Mouse (Mus musculus) brain, adult 2 months (tissue): ENCODE measurements around the gene Ephb4.

Experiments used
- DNase-seq: peaks from one replicate; pipeline ENCODE4 v3.0.0; 2011; ENCODE audit warnings: low read depth, low spot score

Gene Ephb4

DNA sequence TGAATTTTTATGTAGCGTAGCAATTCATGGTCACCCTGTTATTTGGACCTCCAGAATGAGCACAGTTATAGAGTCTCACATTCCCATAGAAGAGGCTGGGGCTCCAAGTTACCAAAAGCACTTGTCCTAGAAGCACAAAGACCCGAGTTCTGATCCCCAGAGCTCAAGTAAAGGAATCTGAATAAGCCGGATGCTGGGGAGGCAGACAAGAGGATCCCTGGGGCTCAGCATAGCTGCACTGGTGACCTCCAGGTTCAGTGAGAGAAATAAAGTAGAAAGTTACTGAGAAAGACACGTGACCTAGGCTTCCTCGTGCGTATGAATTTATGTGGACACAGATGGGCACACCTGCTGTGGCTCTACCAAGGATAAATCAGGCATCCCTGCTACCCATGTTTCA lies 14.8 kb upstream of the Ephb4 start:
- no peak for DNase-seq

- no peak for DNase-seq
Measured at GRCm38 (mm10) chr5:137337190-137337589, 12.7 kb upstream of the Ephb4 start.

GRCm38 (mm10) chr5:137338256-137338655 lies 11.7 kb upstream of the Ephb4 start:
- peak; percentile 99 for DNase-seq

DNA sequence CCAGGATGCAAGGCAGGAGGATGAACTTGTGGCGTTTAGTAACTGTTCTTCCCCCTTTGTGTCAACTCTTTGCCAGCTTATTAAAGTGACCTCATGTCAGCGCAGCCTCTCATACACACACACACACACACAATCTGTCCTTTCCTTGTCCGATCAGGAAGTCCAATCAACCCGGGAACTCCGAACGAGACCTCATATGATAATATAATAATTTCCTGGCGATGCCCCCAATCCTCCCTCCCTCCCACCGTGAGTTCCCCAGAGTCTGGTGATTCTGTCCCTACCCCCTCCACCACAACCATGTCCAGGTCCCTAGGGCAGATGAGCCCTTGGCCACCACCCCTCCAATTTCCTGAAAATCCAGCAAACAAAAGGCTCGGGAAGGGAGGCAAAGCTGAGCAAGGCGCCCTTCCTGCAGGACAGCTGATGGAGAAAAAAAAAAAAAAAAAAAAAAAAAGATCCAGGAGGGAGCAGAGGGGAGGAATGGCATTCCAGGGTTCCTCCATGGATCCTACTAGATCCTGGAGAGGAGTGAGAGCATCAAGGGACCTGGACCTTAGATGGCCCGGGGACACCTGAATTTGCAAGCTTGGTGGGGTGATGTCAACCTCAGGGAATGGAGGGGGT lies 11.1 kb upstream of the Ephb4 start:
- DNase-seq: no peak

DNA sequence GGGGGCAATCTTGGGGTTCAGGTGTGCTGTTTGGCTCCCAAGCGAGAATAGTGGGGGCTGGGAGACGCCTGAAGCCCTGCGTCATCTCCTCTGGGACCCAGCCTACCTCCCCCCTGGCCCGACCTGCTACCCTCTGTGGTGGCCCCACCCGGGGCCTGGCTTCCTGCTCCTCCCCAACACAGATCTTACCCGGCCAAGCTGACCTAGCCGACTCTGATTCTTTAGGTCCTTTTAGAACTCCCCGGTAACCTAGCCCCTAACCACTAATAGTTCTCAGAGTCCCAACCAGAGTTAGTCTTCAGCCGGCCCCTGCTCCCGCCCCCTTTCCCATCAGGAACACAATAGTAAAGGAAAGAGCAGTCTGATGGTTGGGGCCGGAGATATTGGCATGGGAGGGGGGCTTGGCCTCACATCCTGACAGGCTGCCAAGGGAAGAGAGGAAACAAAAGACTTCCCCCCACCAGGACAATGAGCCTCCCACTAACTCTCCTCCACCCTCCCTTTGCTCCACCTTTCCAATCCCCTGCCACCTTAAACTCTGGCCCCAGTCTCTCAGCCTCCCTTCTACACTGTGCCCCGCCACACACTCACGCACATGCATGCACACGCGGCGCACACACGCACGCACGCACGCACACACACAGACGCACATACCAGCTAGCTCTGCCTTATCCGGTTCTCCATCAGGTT lies 10.5 kb upstream of the Ephb4 start:
- peak; percentile 68 for DNase-seq

GRCm38 (mm10) chr5:137340222-137340621 lies 9.7 kb upstream of the Ephb4 start:
- DNase-seq: no peak

GRCm38 (mm10) chr5:137342407-137343012 lies 7.4 kb upstream of the Ephb4 start:
- DNase-seq: no peak

DNA sequence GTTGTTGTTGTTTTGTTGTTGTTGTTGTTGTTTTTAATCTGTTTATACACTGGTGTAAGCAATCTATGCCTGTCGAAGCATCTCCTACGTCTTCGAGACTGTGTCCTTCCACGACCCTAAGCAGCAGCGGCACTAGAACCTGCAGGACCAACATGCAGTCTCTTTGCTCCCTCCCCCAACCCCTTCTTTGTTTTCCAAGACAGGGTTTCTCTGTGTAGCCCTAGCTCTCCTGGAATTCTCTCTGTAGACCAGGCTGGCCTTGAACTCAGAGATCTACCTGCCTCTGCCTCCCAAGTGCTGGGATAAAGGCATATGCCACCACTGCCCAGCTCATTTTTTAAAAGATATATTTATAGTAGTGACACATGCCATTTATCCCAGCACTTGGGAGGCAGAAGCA lies 6.5 kb upstream of the Ephb4 start:
- no peak for DNase-seq

- DNase-seq: no peak
Measured at GRCm38 (mm10) chr5:137343869-137344268, 6.0 kb upstream of the Ephb4 start.

DNA sequence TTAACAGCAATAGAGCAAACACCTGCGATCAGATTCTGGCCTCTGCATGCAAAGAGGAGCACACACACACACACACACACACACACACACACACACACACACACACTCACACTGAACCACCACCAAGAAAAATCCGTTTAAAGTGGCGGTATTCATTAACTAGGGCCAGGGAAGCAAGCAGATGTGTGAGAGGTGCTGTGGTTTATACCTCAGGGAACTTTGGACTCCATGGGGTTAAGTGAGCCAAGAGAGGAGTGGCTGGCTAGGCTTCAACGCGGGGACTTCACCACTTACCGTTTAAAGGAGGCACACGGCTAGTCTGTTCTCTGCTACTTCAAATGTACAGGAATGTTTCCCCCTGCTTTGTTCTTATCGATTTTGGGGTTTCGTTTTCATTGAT lies 4.1 kb upstream of the Ephb4 start:
- DNase-seq: no peak

DNA sequence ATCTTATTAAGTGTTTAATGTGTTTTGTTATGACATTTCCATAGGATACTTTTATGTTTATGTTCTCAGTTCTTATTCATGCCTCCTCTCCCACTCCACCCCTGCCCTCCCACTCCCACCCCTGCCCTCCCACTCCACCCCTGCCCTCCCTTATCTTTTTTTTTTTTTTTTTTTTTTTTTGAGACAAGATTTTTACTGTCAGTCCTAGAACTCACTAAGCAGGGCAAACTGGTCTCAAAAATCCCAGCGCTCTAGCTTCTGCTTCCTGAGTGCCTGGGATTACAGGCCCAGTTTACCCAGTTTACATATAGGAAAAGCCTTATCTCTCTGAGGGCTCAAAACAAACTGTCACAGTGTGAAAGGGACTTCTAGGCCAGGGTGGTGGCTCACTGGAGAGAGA lies 3.5 kb upstream of the Ephb4 start:
- no peak for DNase-seq

GRCm38 (mm10) chr5:137346983-137347382 lies 2.9 kb upstream of the Ephb4 start:
- DNase-seq: no peak

- DNase-seq: no peak
Measured at GRCm38 (mm10) chr5:137347856-137348255, 2.1 kb upstream of the Ephb4 start.

DNA sequence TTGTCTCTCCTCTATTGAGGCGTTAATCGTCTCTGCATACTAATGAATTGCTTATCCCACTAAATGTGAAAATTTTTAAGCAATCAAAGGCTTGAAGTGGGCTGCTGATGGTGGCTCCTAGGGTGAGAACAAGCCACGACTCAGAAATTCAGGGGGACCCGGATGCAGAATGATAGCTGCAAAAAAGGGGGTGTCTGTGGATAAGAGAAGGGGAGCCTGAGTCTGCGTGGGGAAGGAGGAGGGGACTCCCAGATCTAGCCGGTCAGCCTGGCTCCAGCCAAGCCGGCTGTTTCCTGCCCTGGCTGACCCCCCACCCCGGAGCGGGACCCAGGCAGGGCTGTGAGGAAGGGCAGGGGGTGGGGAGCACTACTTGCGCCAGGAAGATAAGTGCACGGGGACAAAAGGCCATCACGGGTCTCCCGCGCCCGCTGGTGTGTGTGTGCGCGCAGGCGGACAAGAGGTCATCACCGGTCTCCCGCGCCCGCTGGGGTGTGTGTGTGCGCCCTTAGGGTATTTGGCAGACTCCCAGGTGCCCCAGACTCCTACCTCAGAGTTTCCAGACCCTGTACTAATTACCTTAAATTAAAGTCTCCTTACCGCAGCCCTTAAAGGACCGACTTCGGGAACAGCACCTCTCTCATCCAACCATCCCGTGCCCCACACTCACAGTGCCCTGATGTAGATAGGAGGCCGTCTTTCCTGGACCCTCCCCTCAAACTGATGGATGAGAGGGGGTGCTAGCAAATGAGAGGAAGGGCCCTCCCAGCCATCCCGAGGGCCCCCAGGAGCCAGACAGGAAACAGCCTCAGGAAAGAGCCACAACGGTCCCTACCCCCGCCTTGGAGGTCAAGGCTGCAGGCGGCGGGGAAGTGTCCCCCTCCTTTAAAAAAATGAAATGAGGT lies 1.2 kb upstream of the Ephb4 start:
- no peak for DNase-seq

DNA sequence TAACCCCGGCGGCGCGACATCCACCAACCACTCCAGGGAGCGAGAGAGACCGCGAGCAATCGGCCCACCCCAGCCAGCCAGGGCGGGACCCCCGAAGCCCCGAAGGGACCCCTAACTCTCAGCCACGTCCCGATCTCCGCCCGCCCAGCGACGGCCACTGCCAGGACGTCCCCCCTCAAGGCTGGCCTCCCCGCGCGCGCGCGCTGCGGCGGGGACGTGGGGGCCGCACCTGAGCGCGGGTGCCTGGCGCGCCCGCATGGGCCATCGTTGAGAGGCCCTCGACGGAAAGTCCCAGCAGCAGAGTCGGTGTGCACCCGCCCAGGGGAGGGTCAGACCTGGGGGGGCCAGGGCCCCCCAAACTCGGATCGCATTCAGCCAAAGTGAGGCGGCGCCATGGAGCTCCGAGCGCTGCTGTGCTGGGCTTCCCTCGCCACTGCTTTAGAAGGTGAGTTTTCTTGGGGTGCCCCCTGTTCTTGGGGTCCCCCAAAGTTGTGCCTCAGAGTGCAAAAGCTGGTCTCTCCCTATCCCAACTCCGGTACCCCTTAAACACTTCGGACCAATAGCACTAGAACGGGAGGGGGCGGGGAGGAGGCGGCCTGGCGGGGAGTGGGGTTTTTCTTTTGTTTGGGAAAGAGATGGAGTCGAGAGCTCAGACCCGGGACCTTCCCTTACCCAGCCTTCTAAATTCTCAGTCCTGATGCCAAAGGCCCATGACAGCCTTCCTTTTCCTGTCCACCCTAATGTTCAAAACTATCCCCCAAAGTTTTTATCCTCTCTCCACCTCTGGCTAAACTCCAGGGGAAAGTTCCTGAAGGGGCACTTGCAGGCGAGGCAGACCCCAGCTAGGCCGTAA lies 522 bp downstream of the Ephb4 start:
- DNase-seq: no peak

DNA sequence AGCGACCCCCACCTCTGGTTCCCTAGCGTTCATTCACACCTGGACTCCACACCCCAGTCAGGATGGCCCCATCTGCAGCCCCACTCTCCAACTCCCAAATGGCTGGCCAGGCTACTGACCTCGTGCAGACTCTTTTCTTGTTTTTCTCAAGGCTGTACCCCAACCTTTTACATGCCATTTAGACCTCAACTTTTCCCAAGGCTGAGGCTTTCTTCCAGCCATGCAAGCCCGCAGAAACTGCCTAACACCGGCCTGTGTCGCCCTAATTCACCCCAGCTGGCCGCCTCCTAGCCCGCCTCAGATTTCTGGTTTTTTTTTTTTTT lies 1.1 kb downstream of the Ephb4 start:
- DNase-seq: no peak

DNA sequence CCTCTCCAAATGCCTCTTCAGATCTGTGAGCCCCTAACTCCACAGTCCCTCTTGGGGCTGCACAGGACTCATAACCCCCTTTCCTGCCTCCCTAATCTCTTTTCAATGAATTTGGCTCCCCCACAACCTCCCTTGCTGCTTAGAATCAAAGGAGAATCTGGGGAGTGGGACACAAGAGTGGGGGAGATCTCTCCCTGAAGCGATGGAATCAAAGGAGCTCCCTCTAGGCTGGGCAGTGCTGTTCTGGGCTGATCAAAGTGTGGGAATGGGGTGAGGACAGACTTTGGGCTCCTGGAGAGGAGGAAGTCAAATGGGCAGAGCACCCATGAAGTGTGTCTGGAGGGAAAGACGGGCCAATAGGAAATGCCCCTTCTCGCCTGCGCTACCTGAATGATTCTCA lies 1.5 kb downstream of the Ephb4 start:
- no peak for DNase-seq

DNA sequence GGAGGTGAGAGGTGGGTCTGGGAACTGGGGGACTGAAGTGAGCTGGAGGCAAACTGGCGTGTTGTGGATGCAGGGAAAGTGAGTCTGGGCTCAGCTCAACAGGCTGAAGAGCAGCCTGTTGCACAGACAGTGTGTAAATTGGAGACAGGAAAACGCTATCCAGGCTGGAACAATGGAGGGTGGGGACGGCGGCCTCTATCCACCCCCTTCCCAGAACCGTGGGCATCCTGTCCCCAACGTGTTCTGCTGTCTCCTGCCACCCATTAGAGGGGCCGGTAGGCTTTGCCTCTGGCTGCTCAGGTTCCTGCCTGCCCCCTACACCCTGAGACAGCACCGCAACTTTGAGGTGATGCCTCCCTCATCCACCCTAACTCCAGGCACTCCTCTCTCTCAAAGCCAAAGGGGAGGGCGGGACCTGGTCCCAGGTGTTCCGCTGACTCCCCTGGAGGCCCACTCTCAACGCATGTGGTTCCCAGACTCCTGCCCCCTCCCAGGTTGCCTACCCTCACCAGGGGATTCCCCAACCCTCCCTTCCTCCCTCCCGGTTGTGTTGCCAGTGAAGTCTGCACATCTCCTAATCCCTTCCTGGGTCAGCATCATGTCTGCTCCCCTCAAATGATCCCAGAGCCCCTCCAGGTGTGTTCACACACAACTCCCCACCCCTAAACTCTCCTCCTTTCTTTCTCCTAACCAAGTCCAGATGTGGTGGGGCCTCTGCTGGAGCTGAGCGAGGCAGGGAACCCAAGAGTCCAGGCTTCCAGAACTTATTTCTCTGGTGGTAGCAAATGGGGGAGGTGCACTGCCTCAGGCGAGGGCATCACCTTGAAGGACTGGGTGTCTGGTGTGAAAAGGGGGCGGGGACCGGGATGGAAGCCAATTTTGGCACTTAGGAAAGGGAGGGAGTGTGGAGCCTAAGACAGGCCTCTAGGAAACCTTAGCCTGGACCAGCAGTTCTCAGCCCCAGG lies 2.4 kb downstream of the Ephb4 start:
- DNase-seq: no peak

DNA sequence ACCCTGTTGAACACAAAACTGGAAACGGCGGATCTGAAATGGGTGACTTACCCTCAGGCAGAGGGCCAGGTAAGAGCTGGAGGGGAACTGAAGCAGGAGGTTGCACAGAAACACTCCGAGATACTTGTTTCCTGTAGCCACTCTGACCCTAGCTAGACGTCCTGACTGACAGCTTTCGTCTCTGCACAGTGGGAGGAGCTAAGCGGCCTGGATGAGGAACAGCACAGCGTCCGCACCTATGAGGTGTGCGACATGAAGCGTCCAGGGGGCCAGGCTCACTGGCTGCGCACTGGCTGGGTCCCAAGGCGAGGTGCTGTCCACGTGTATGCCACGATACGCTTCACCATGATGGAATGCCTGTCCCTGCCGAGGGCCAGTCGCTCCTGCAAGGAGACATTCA lies 4.2 kb downstream of the Ephb4 start:
- no peak for DNase-seq

DNA sequence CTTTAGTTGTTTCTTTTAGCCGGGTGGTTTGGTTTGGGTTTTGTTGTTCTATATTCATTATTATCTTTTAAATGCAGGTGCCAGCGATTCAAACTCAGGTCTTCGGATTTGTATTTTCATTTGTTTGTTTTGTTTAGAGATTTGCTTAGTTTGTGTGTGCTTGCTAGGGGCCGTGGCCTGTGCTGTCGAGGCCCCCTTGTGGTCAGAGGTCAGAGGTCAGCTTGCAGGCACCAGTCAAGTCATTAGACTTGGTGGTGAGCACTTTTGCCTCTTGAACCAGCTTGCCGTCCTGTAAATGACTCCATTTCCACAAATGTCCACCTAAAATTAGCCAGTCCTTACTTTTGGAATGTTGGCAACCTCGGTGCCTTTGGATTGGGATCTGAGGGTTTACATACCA lies 8.5 kb downstream of the Ephb4 start:
- no peak for DNase-seq
